Mouse (Mus musculus): ENCODE data around the gene Gmip. TPM values are rescaled to one million over a fixed set of nuclear protein-coding genes. Genes with fewer than 3 reads are reported as not detected.
A peak's percentile ranks its signal among the peaks of the same experiment; 100 is the strongest.

The Gmip gene
- total and polyA plus RNA-seq, 3 experiments: 25.4 to 81.8 (median 48.1) TPM

GRCm38 (mm10) chr8:69805491-69805890 lies 3.0 kb upstream of the Gmip start:
- Histone ChIP-seq H3K36me3 (replicated peaks in 1 of 2; ENCODE audit: control insufficient read depth in 1 of 2, insufficient read depth in 1 of 2, low read length in 1 of 2) (peaks cover 76 to 86% of the 10 kb centered on the region in 2 experiments), H3K4me1 (ENCODE audit: control insufficient read depth in 1 of 2, insufficient read depth in 2 of 2) (peaks cover 23 to 34% of the 10 kb centered on the region in 2 experiments), H3K4me2 (ENCODE audit: insufficient read depth, low read depth, poor library complexity, severe bottlenecking) (no peak overlapping the region), H3K4me3 (replicated peaks in 1 of 3; ENCODE audit: low read depth in 2 of 3, low read length in 2 of 3, poor library complexity in 1 of 3) (peak overlapping the region in 1 of 3 experiments; percentile 5), H3K9me3 (replicated peaks; ENCODE audit: low read length) (no peaks in the 10 kb centered on the region), H3K9ac (ENCODE audit: insufficient read depth, low read depth) (no peak overlapping the region), H3K27ac (ENCODE audit: insufficient read depth, low read depth) (peak overlapping the region; percentile 82), H3K79me2 (replicated peaks; ENCODE audit: control insufficient read depth, extremely low read depth, insufficient read depth, poor library complexity, severe bottlenecking) (peaks cover 15% of the 10 kb centered on the region), H3K27me3 (replicated peaks) (no peaks in the 10 kb centered on the region)
- TF ChIP-seq MYC (IDR thresholded peaks at IDR 0.05; ENCODE audit: low read depth, low read length) (no peak), MXI1 (IDR thresholded peaks at IDR 0.05; ENCODE audit: low read depth, low read length) (no peak), SMC3 (IDR thresholded peaks at IDR 0.05; ENCODE audit: low read depth, low read length) (no peak), ELF1 (IDR thresholded peaks at IDR 0.05; ENCODE audit: low read depth, low read length) (no peak), HCFC1 (IDR thresholded peaks at IDR 0.05; ENCODE audit: low read depth, low read length) (no peak), CHD2 (IDR thresholded peaks at IDR 0.05; ENCODE audit: low read length) (no peak), ZC3H11A (IDR thresholded peaks at IDR 0.05; ENCODE audit: low read depth, low read length) (no peak), JUND (conservative IDR thresholded peaks at IDR 0.05; ENCODE audit: low read depth, low read length) (no peak), ZNF384 (IDR thresholded peaks at IDR 0.05; ENCODE audit: low read depth, low read length) (no peak), USF2 (conservative IDR thresholded peaks at IDR 0.05; ENCODE audit: low read depth, low read length) (no peak), EP300 (IDR thresholded peaks at IDR 0.05; ENCODE audit: low read length) (no peak), POLR2AphosphoS2 (IDR thresholded peaks at IDR 0.05; ENCODE audit: low read depth, low read length) (no peak), RCOR1 (conservative IDR thresholded peaks at IDR 0.05; ENCODE audit: low read depth, low read length) (no peak)
- dilution Hi-C loops (cut with MboI; ENCODE audit: extremely low pct_ligation_motif_present, extremely low pct_unique_long_range_greater_than_20kb, low sequenced_read_pairs) (no loop called here), in situ Hi-C loops (cut with MboI; ENCODE audit: low pct_ligation_motif_present, low pct_unique_long_range_greater_than_20kb, low sequenced_read_pairs) (no loop called here)
- DNase-seq (ENCODE audit: extremely low read depth): no peak

GRCm38 (mm10) chr8:69807236-69807635 lies 1.2 kb upstream of the Gmip start:
- no peaks in the 10 kb centered on the region for H3K27me3 ChIP-seq (replicated peaks)
- H3K79me2 ChIP-seq (replicated peaks; ENCODE audit: control insufficient read depth, extremely low read depth, insufficient read depth, poor library complexity, severe bottlenecking): peaks cover 17% of the 10 kb centered on the region
- DNase-seq (ENCODE audit: extremely low read depth): no peak
- H3K4me3 ChIP-seq (replicated peaks in 1 of 3; ENCODE audit: low read depth in 2 of 3, low read length in 2 of 3, poor library complexity in 1 of 3): no peak overlapping the region
- TF ChIP-seq MXI1 (IDR thresholded peaks at IDR 0.05; ENCODE audit: low read depth, low read length): no peak
- no peak for TF ChIP-seq NRF1 (IDR thresholded peaks at IDR 0.05; ENCODE audit: low read depth, low read length)
- TF ChIP-seq JUND (conservative IDR thresholded peaks at IDR 0.05; ENCODE audit: low read depth, low read length): no peak
- TF ChIP-seq CHD1 (IDR thresholded peaks at IDR 0.05; ENCODE audit: low read depth, low read length): no peak
- TF ChIP-seq PAX5 (IDR thresholded peaks at IDR 0.05; ENCODE audit: low read length): no peak
- TF ChIP-seq ZMIZ1 (IDR thresholded peaks at IDR 0.05; ENCODE audit: low read depth, low read length): no peak
- no peak for TF ChIP-seq ZKSCAN1 (IDR thresholded peaks at IDR 0.05; ENCODE audit: borderline replicate concordance, low read depth, low read length)
- no peak for TF ChIP-seq MYC (IDR thresholded peaks at IDR 0.05; ENCODE audit: low read depth, low read length)
- no peak for TF ChIP-seq TBP (conservative IDR thresholded peaks at IDR 0.05; ENCODE audit: low read depth, low read length)
- no peak for TF ChIP-seq ZC3H11A (IDR thresholded peaks at IDR 0.05; ENCODE audit: low read depth, low read length)
- no peak for TF ChIP-seq GABPA (IDR thresholded peaks at IDR 0.05; ENCODE audit: insufficient replicate concordance, low read depth, low read length)
- no peak for TF ChIP-seq JUN (IDR thresholded peaks at IDR 0.05; ENCODE audit: insufficient read depth, low read depth, low read length)
- TF ChIP-seq ZNF384 (IDR thresholded peaks at IDR 0.05; ENCODE audit: low read depth, low read length): no peak
- TF ChIP-seq EP300 (IDR thresholded peaks at IDR 0.05; ENCODE audit: low read length): no peak
- in situ Hi-C loops (cut with MboI; ENCODE audit: low pct_ligation_motif_present, low pct_unique_long_range_greater_than_20kb, low sequenced_read_pairs): no loop called here
- dilution Hi-C loops (cut with MboI; ENCODE audit: extremely low pct_ligation_motif_present, extremely low pct_unique_long_range_greater_than_20kb, low sequenced_read_pairs): no loop called here
- H3K4me2 ChIP-seq (ENCODE audit: insufficient read depth, low read depth, poor library complexity, severe bottlenecking): no peak overlapping the region
- H3K36me3 ChIP-seq (replicated peaks in 1 of 2; ENCODE audit: control insufficient read depth in 1 of 2, insufficient read depth in 1 of 2, low read length in 1 of 2): peaks cover 75 to 88% of the 10 kb centered on the region in 2 experiments
- H3K4me1 ChIP-seq (ENCODE audit: control insufficient read depth in 1 of 2, insufficient read depth in 2 of 2): peaks cover 23 to 37% of the 10 kb centered on the region in 2 experiments
- H3K9ac ChIP-seq (ENCODE audit: insufficient read depth, low read depth): no peak overlapping the region
- 0 out of 2 replicates have a peak overlapping the region, but pooled peaks have one; percentile 59 for H3K27ac ChIP-seq (ENCODE audit: insufficient read depth, low read depth)
- no peaks in the 10 kb centered on the region for H3K9me3 ChIP-seq (replicated peaks; ENCODE audit: low read length)
